Mouse (Mus musculus) testis, adult 2 months (tissue): Measurements from ENCODE around the gene Zfp719. TPM values are rescaled to one million over a fixed set of nuclear protein-coding genes. Genes with fewer than 3 reads are reported as not detected.

Experiments
- H3K27ac ChIP-seq: fragments of 200-500 bp; 2 replicates; pipeline ENCODE4 v1.5.1; 2012; ENCODE audit warnings: low read depth, low read length; ENCODE audit not compliant: control insufficient read depth, insufficient read depth
- H3K27me3 ChIP-seq: fragments of 200-500 bp; 2 replicates; pipeline ENCODE4 v1.6.1; 2012; ENCODE audit warnings: mild to moderate bottlenecking, low read length, moderate library complexity; ENCODE audit not compliant: control insufficient read depth, insufficient read depth
- H3K36me3 ChIP-seq: fragments of 200-500 bp; 2 replicates; pipeline ENCODE4 v1.6.1; 2012; ENCODE audit warnings: mild to moderate bottlenecking, low read length; ENCODE audit not compliant: control insufficient read depth, insufficient read depth
- H3K4me1 ChIP-seq: fragments of 200-500 bp; 2 replicates; pipeline ENCODE4 v1.6.1; 2012; ENCODE audit warnings: low read length; ENCODE audit not compliant: control insufficient read depth, insufficient read depth
- H3K4me3 ChIP-seq: fragments of 200-500 bp; 2 replicates; pipeline ENCODE4 v1.5.1; 2012; ENCODE audit warnings: low read depth, mild to moderate bottlenecking, low read length, moderate library complexity, mixed read lengths; ENCODE audit not compliant: control insufficient read depth
- CTCF ChIP-seq: fragments of 200-500 bp; IDR thresholded peaks from 2 replicates; pipeline ENCODE4 v1.5.1; 2012; ENCODE audit warnings: low read depth, mild to moderate bottlenecking, inconsistent platforms, low read length, moderate library complexity; ENCODE audit not compliant: control insufficient read depth, insufficient read depth, insufficient replicate concordance
- POLR2A ChIP-seq: fragments of 200-500 bp; IDR thresholded peaks from 2 replicates; pipeline ENCODE4 v1.6.1; 2012; ENCODE audit warnings: low read depth, mild to moderate bottlenecking, inconsistent platforms, low read length, moderate library complexity; ENCODE audit not compliant: control insufficient read depth
- polyA plus RNA-seq: library from polyadenylated mRNA; depleted of rRNA; stranded (reverse); fragments of >200 nt; gene quantifications from 2 replicates; pipeline ENCODE4 v1.2.3, GENCODE M21; 2012; rRNA removed

Zfp719 gene
- polyA plus RNA-seq, 1 experiment, result 3.8 TPM

- Histone ChIP-seq H3K4me3 (no peak overlapping the region), H3K27me3 (no peaks in the 10 kb centered on the region), H3K27ac (no peak overlapping the region), H3K4me1 (no peaks in the 10 kb centered on the region), H3K36me3 (no peaks in the 10 kb centered on the region)
- no peak for TF ChIP-seq CTCF
Measured at GRCm38 (mm10) chr7:43636194-43636593, 56.8 kb downstream of the Zfp719 start.

- Histone ChIP-seq H3K27me3 (no peaks in the 10 kb centered on the region), H3K36me3 (no peaks in the 10 kb centered on the region), H3K27ac (no peak overlapping the region), H3K4me3 (no peak overlapping the region), H3K4me1 (no peaks in the 10 kb centered on the region)
- no peak for TF ChIP-seq POLR2A
- no peak for TF ChIP-seq CTCF
Measured at GRCm38 (mm10) chr7:43637118-43637517, 57.7 kb downstream of the Zfp719 start.

GRCm38 (mm10) chr7:43642587-43642986 lies 63.2 kb downstream of the Zfp719 start:
- no peaks in the 10 kb centered on the region for H3K36me3 ChIP-seq
- peaks cover 3% of the 10 kb centered on the region; the same call in 1 of the 2 replicates for H3K4me1 ChIP-seq
- no peak for TF ChIP-seq CTCF
- TF ChIP-seq POLR2A, result no peak
- no peak overlapping the region for H3K27ac ChIP-seq
- H3K4me3 ChIP-seq, result no peak overlapping the region
- H3K27me3 ChIP-seq, result no peaks in the 10 kb centered on the region

Other genes starting within 250 kb of the Zfp719 start
- 0.10 and 0.11 TPM in 2 replicates for gene Siglecf, start 228.3 kb upstream of the Zfp719 start, polyA plus RNA-seq
- 0.05 and 0.06 TPM in 2 replicates for gene Siglecg, start 171.4 kb upstream of the Zfp719 start, polyA plus RNA-seq
- 0.07 TPM in 1 of 2 replicates, not detected in the other for gene Lim2, start 151.9 kb upstream of the Zfp719 start, polyA plus RNA-seq
- gene Nkg7, start 142.5 kb upstream of the Zfp719 start, polyA plus RNA-seq, result 0.25 TPM in 1 of 2 replicates, not detected in the other
- gene Cldnd2, start 138.8 kb upstream of the Zfp719 start, polyA plus RNA-seq, result 247 and 279 TPM in 2 replicates
- 50.5 and 51.5 TPM in 2 replicates for gene Etfb, start 135.5 kb upstream of the Zfp719 start, polyA plus RNA-seq
- gene Gm45233, start 135.5 kb upstream of the Zfp719 start, polyA plus RNA-seq, result 5.4 and 7.5 TPM in 2 replicates
- 10.9 and 12.9 TPM in 2 replicates for gene Vsig10l, start 116.5 kb upstream of the Zfp719 start, polyA plus RNA-seq
- 7.4 and 8.1 TPM in 2 replicates for gene Iglon5, start 89.5 kb upstream of the Zfp719 start, polyA plus RNA-seq
- 12.4 and 13.8 TPM in 2 replicates for gene 4931406B18Rik, start 73.7 kb upstream of the Zfp719 start, polyA plus RNA-seq
- gene Cd33, start 35.2 kb upstream of the Zfp719 start, polyA plus RNA-seq, result 7.5 and 8.1 TPM in 2 replicates
- 0.19 and 0.23 TPM in 2 replicates for gene Zfp658, start 17.4 kb upstream of the Zfp719 start, polyA plus RNA-seq
- gene Zfp819, start 27.6 kb downstream of the Zfp719 start, polyA plus RNA-seq, result 9.2 and 10.6 TPM in 2 replicates
- gene Ceacam18, start 55.1 kb downstream of the Zfp719 start, polyA plus RNA-seq, result 0.16 TPM in 1 of 2 replicates, not detected in the other
- 4.7 and 6.1 TPM in 2 replicates for gene Siglece, start 80.6 kb downstream of the Zfp719 start, polyA plus RNA-seq
- gene Ctu1, start 92.4 kb downstream of the Zfp719 start, polyA plus RNA-seq, result 0.74 and 1.2 TPM in 2 replicates
- 0.23 and 0.40 TPM in 2 replicates for gene Klk14, start 110.8 kb downstream of the Zfp719 start, polyA plus RNA-seq
- not detected in 2 replicates for gene Klk13, start 133.0 kb downstream of the Zfp719 start, polyA plus RNA-seq
- gene Klk12, start 189.3 kb downstream of the Zfp719 start, polyA plus RNA-seq, result not detected in 2 replicates
- gene Klk11, start 195.0 kb downstream of the Zfp719 start, polyA plus RNA-seq, result not detected in 2 replicates
- gene Klk10, start 201.4 kb downstream of the Zfp719 start, polyA plus RNA-seq, result not detected in 2 replicates
- gene Klk9, start 212.3 kb downstream of the Zfp719 start, polyA plus RNA-seq, result not detected in 2 replicates
- gene Klk8, start 218.0 kb downstream of the Zfp719 start, polyA plus RNA-seq, result 0.09 and 0.31 TPM in 2 replicates
- not detected in 2 replicates for gene Klk7, start 231.7 kb downstream of the Zfp719 start, polyA plus RNA-seq
- gene Klk6, start 244.9 kb downstream of the Zfp719 start, polyA plus RNA-seq, result 0.10 TPM in 1 of 2 replicates, not detected in the other